Mouse (Mus musculus) limb, embryonic 12.5 days (tissue): ENCODE measurements around the gene Mras. TPM values are rescaled to one million over a fixed set of nuclear protein-coding genes. Genes with fewer than 3 reads are reported as not detected.

ENCODE experiments used
- ATAC-seq: fragments of 200-750 bp; cut with Nextera tagmentation; 2 replicates; pipeline ENCODE4 v1.8.0; 2017; ENCODE audit warnings: low read depth, moderate TSS enrichment; ENCODE audit not compliant: insufficient number of reproducible peaks, insufficient read depth, low FRiP score, low TSS enrichment
- H3K27ac ChIP-seq: fragments of 300-500 bp; sonication (generic); 2 replicates; pipeline ENCODE4 v1.5.1; 2016; ENCODE audit warnings: mild to moderate bottlenecking, moderate library complexity
- H3K27me3 ChIP-seq: fragments of 300-500 bp; sonication (generic); 2 replicates; pipeline ENCODE4 v1.6.1; 2016; ENCODE audit warnings: mild to moderate bottlenecking, moderate library complexity
- H3K36me3 ChIP-seq: fragments of 300-500 bp; sonication (generic); 2 replicates; pipeline ENCODE4 v1.6.1; 2016; ENCODE audit warnings: mild to moderate bottlenecking, moderate library complexity
- H3K4me1 ChIP-seq: fragments of 300-500 bp; sonication (generic); replicated peaks from 2 replicates; pipeline ENCODE4 v1.6.1; 2016
- H3K4me2 ChIP-seq: fragments of 300-500 bp; sonication (generic); 2 replicates; pipeline ENCODE4 v1.6.1; 2016; ENCODE audit warnings: mild to moderate bottlenecking, moderate library complexity
- H3K4me3 ChIP-seq: fragments of 300-500 bp; sonication (generic); replicated peaks from 2 replicates; pipeline ENCODE4 v1.5.1; 2016; ENCODE audit warnings: mild to moderate bottlenecking
- H3K9ac ChIP-seq: fragments of 300-500 bp; sonication (generic); replicated peaks from 2 replicates; pipeline ENCODE4 v1.6.1; 2016; ENCODE audit warnings: mild to moderate bottlenecking, moderate library complexity
- H3K9me3 ChIP-seq: fragments of 300-500 bp; sonication (generic); 2 replicates; pipeline ENCODE4 v1.6.1; 2016; ENCODE audit warnings: mild to moderate bottlenecking, moderate library complexity
- WGBS: fragments of 180-500 bp; shearing (Covaris S2); methylation state at CpG from one replicate; pipeline ENCODE4 v1.1.7; 2016; 5-methylcytosine and 5-hydroxymethylcytosine counted together
- polyA plus RNA-seq: library from polyadenylated mRNA; unstranded; fragments of >200 nt; fragmentation: Nextera tagmentation; extraction: Ambion mirVana; gene quantifications from 2 replicates; pipeline ENCODE4 v1.2.1, GENCODE M21; 2016

The Mras gene
- polyA plus RNA-seq = 16.6 and 21.9 TPM in 2 replicates

DNA sequence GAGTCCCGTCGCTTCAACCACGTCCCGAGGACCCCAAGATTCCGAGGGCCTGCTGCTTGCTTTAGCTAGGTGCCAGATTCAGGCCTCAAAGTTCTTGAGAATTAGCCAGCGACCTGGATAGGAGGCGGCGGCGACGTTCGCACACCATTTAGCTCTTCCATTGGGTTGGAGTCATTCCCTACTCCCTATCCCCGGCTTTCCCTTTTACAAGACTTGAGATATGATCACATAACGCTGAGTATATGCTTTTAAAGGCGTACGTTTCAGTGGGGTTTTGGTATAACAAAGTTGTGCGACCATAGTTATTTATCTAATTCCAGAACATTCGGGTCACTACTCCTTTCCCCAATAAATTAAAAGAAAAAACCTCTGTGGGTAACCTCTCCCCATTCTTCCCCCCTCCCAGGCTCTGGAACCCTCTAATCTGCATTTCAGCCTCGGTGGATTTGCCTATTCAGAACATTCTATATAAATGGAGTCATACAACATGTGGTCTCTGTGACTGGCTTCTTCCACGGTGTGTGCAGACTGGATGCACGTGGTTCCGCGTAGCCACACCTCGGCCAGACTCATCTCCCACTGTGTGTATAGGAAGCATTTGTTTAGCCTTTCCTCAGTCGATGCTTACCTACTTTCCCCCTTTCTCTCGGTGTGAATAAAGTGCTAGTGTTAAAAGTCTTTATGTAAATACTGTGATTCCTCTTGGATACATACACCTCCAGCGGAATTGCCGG, at the start of gene Mras:
TSS of gene Mras (minus strand) at position 351 of the 734 bp plus-strand sequence.
- Histone ChIP-seq H3K4me2 (peak within 1 kb of the TSS; percentile 83), H3K9ac (peak within 1 kb of the TSS; percentile 92), H3K4me1 (peaks cover 30% of the 10 kb centered on the region), H3K27ac (peak within 1 kb of the TSS; percentile 92), H3K4me3 (peak within 1 kb of the TSS; percentile 80), H3K9me3 (no peaks in the 10 kb centered on the region), H3K27me3 (peaks cover 33% of the 10 kb centered on the region), H3K36me3 (no peaks in the 10 kb centered on the region)
- 16% methylated on average over 27 of the region's 27 CpGs for WGBS
- ATAC-seq = no peak

GRCm38 (mm10) chr9:99485144-99485543, 48.0 kb upstream of the Mras start:
- Histone ChIP-seq H3K4me1 (no peaks in the 10 kb centered on the region), H3K27me3 (no peaks in the 10 kb centered on the region), H3K4me2 (no peak overlapping the region), H3K9me3 (no peaks in the 10 kb centered on the region), H3K36me3 (peaks cover 93% of the 10 kb centered on the region), H3K27ac (no peak overlapping the region), H3K9ac (no peak overlapping the region), H3K4me3 (no peak overlapping the region)
- WGBS = 95% methylated on average over 4 of the region's 4 CpGs
- no peak for ATAC-seq

GRCm38 (mm10) chr9:99484632-99485031, 47.5 kb upstream of the Mras start:
- ATAC-seq = no peak
- H3K36me3 ChIP-seq = peaks cover 89% of the 10 kb centered on the region
- H3K27ac ChIP-seq = no peak overlapping the region
- H3K9ac ChIP-seq = no peak overlapping the region
- no peaks in the 10 kb centered on the region for H3K4me1 ChIP-seq
- no peaks in the 10 kb centered on the region for H3K9me3 ChIP-seq
- no peaks in the 10 kb centered on the region for H3K27me3 ChIP-seq
- H3K4me2 ChIP-seq = no peak overlapping the region
- H3K4me3 ChIP-seq = no peak overlapping the region

DNA sequence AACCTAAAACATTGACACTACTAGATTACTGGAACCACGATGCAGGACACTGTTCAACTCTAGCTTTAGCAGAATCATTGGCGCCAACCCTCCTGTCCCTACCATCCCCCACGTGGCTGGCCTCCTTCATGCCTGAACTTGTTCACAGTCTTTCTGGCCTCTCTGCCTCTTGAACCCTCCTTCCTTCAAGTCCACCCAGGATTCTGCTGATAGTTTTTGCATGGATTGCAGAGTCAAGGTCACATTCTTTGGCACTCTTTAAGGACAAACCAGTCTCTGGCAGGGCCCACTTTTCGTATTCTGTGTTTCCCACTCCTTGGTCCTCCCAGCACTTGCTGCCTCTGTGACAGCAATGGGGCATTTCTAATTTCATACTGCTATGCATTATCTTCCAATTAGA, 46.0 kb upstream of the Mras start:
- Histone ChIP-seq H3K4me2 (no peak overlapping the region), H3K9me3 (no peaks in the 10 kb centered on the region), H3K27ac (no peak overlapping the region), H3K27me3 (no peaks in the 10 kb centered on the region), H3K4me3 (no peak overlapping the region), H3K9ac (no peak overlapping the region), H3K4me1 (no peaks in the 10 kb centered on the region), H3K36me3 (peaks cover 85% of the 10 kb centered on the region)
- ATAC-seq = no peak
- 85% methylated on average over 4 of the region's 4 CpGs for WGBS

- Histone ChIP-seq H3K27ac (no peak overlapping the region), H3K4me2 (no peak overlapping the region), H3K4me1 (no peaks in the 10 kb centered on the region), H3K36me3 (peaks cover 70% of the 10 kb centered on the region), H3K27me3 (no peaks in the 10 kb centered on the region), H3K9me3 (no peaks in the 10 kb centered on the region), H3K9ac (no peak overlapping the region), H3K4me3 (no peak overlapping the region)
- no peak for ATAC-seq
- 95% methylated on average over 4 of the region's 4 CpGs for WGBS
Measured at GRCm38 (mm10) chr9:99480764-99481163, 43.6 kb upstream of the Mras start.

DNA sequence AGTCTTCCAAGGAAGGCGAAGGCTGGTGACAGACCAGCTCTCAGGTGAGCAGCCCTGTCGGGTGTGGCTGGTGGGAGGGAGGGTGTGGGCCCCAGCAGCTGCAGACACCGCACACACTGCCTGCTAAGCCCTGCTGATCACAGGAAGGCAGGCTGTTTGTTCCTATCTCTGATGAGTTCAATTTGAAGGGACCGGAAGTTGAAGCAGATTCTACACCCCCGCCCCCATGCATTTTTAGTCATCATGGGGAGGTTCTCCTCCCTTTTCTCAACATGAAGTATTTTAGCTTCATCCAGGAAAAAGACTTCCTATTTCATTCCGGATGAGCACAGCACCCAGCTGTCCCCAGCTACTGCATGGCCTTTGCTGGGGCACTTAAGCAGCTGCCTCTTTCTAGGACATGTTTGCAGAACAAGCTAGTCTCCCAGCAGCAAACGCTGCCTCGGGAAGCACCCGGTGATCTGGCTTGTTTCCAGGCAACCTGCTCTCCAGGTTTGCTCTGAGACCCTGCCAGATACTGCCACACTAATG, 42.1 kb upstream of the Mras start:
- H3K36me3 ChIP-seq = peaks cover 72% of the 10 kb centered on the region
- WGBS = 88% methylated on average over 9 of the region's 9 CpGs

GRCm38 (mm10) chr9:99471334-99471733, 34.2 kb upstream of the Mras start:
- H3K9ac ChIP-seq = no peak overlapping the region
- no peaks in the 10 kb centered on the region for H3K27me3 ChIP-seq
- H3K36me3 ChIP-seq = peaks cover 19% of the 10 kb centered on the region
- H3K4me3 ChIP-seq = no peak overlapping the region
- no peak overlapping the region for H3K4me2 ChIP-seq
- no peaks in the 10 kb centered on the region for H3K9me3 ChIP-seq
- H3K27ac ChIP-seq = no peak overlapping the region
- no peak for ATAC-seq
- peaks cover 7% of the 10 kb centered on the region for H3K4me1 ChIP-seq
- WGBS = 43% methylated on average over 7 of the region's 7 CpGs

More for the DNA sequence above, 42.1 kb upstream of the Mras start:
- Histone ChIP-seq H3K4me1 (no peaks in the 10 kb centered on the region), H3K27me3 (no peaks in the 10 kb centered on the region), H3K9ac (no peak overlapping the region), H3K4me3 (no peak overlapping the region), H3K4me2 (no peak overlapping the region), H3K27ac (no peak overlapping the region), H3K9me3 (no peaks in the 10 kb centered on the region)
- ATAC-seq = no peak

GRCm38 (mm10) chr9:99470347-99471092, 33.3 kb upstream of the Mras start:
- no peak overlapping the region for H3K27ac ChIP-seq
- WGBS = 63% methylated on average over 16 of the region's 16 CpGs

DNA sequence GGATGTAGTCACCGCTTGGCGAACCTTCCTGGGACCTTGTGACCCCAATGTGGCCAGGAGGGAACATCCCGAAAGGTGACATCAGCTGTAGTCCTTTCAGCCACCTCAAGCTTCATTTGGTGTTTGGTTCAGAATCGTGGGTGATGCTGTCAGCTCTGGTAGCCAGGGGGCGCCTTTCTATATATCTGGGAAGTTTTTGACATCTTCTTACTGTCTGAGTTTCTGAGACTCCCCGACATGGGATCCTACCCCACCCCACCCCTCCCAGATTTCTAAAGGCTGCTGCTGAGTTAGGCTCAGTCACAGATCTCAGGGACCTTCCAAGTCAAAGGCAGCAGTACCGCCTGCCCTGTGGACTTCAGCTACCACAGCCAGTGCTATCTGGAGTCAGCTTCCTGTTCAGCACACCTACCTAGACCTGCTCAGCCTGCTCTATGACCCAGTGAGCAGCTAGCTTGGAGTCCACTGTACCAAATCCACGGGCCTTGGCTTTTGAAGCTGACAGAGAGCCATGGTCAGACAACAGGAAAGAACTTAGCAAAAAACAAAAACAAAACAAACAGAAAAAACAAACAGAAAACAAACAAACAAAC, 32.6 kb upstream of the Mras start:
- WGBS = 65% methylated on average over 8 of the region's 8 CpGs
- ATAC-seq = no peak
- no peak overlapping the region for H3K27ac ChIP-seq
- no peak overlapping the region for H3K9ac ChIP-seq
- H3K4me3 ChIP-seq = no peak overlapping the region
- no peak overlapping the region for H3K4me2 ChIP-seq
- peaks cover 3% of the 10 kb centered on the region; the same call in 1 of the 2 replicates for H3K36me3 ChIP-seq
- no peaks in the 10 kb centered on the region for H3K9me3 ChIP-seq
- H3K27me3 ChIP-seq = no peaks in the 10 kb centered on the region
- H3K4me1 ChIP-seq = peaks cover 7% of the 10 kb centered on the region

More at GRCm38 (mm10) chr9:99470347-99471092, 33.3 kb upstream of the Mras start:
- ATAC-seq = no peak
- no peaks in the 10 kb centered on the region for H3K27me3 ChIP-seq
- peaks cover 7% of the 10 kb centered on the region for H3K4me1 ChIP-seq
- H3K36me3 ChIP-seq = peaks cover 11% of the 10 kb centered on the region
- H3K9ac ChIP-seq = no peak overlapping the region
- no peak overlapping the region for H3K4me2 ChIP-seq
- H3K9me3 ChIP-seq = no peaks in the 10 kb centered on the region
- no peak overlapping the region for H3K4me3 ChIP-seq

DNA sequence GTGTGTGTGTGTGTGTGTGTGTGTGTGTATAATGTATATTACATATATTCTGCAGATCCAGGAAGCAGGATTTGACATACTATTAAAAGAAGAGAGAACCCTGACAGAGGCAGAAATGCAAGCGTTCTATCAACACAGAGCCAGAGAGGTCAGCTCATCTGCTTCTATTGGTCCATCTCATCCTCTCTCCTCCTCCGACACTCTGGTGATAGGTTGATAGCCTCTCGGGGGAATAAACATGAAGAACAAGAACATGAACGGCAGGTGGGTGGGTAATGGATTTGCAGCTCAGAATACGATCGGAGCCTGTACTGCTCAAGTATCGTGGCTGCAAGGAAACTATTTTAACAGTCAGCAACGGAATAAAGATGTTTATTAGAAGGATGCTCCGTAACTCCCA, 31.4 kb upstream of the Mras start:
- peaks cover 7% of the 10 kb centered on the region for H3K4me1 ChIP-seq
- H3K27ac ChIP-seq = no peak overlapping the region
- no peak for ATAC-seq
- H3K27me3 ChIP-seq = no peaks in the 10 kb centered on the region
- H3K4me3 ChIP-seq = no peak overlapping the region
- H3K36me3 ChIP-seq = no peaks in the 10 kb centered on the region
- no peaks in the 10 kb centered on the region for H3K9me3 ChIP-seq
- H3K9ac ChIP-seq = no peak overlapping the region
- no peak overlapping the region for H3K4me2 ChIP-seq
- 80% methylated on average over 9 of the region's 9 CpGs for WGBS

- no peaks in the 10 kb centered on the region for H3K36me3 ChIP-seq
- 82% methylated on average over 6 of the region's 6 CpGs for WGBS
- no peak overlapping the region for H3K9ac ChIP-seq
- H3K9me3 ChIP-seq = no peaks in the 10 kb centered on the region
- no peak for ATAC-seq
- no peak overlapping the region for H3K27ac ChIP-seq
- H3K4me1 ChIP-seq = no peaks in the 10 kb centered on the region
- no peak overlapping the region for H3K4me2 ChIP-seq
- H3K4me3 ChIP-seq = no peak overlapping the region
- H3K27me3 ChIP-seq = no peaks in the 10 kb centered on the region; the same call in 1 of the 2 replicates
Measured at GRCm38 (mm10) chr9:99464876-99465275, 27.7 kb upstream of the Mras start.
